Mouse (Mus musculus) CH12.LX (cell line): ENCODE results near the gene Rabggta. TPM values are rescaled to one million over a fixed set of nuclear protein-coding genes. Genes with fewer than 3 reads are reported as not detected.

Source experiments
- DNase-seq: peaks from one replicate; pipeline ENCODE4 v3.0.0-alpha.2; 2013; ENCODE audit errors: extremely low read depth
- H3K27ac ChIP-seq: 2 replicates; pipeline ENCODE4 v1.5.1; 2012; ENCODE audit warnings: low read depth, mild to moderate bottlenecking, control low read depth, moderate library complexity; ENCODE audit not compliant: insufficient read depth
- H3K27me3 ChIP-seq: replicated peaks from 2 replicates; pipeline ENCODE3; 2012; ENCODE audit warnings: inconsistent platforms
- H3K36me3 ChIP-seq, 2 experiments: replicated peaks in 1 of 2; 2 replicates each; pipeline versions ENCODE3 to v1.6.1; 2012; ENCODE audit warnings: inconsistent platforms in 1 of 2, low read length in 1 of 2, mild to moderate bottlenecking in 1 of 2, mixed read lengths in 1 of 2, moderate library complexity in 1 of 2; ENCODE audit not compliant: control insufficient read depth in 1 of 2, insufficient read depth in 1 of 2
- H3K4me1 ChIP-seq, 2 experiments: 2 replicates each; pipeline ENCODE4 v1.6.1; 2012; ENCODE audit warnings: inconsistent platforms in 1 of 2, moderate library complexity in 1 of 2; ENCODE audit not compliant: insufficient read depth in 2 of 2, control insufficient read depth in 1 of 2
- H3K4me2 ChIP-seq: 2 replicates; pipeline ENCODE4 v1.6.1; 2012; ENCODE audit warnings: low read depth, mild to moderate bottlenecking, control low read depth; ENCODE audit not compliant: poor library complexity, insufficient read depth, severe bottlenecking
- H3K4me3 ChIP-seq, 3 experiments: fragments of 150-350 bp in 1 of 3; sonication (generic) in 1 of 3; replicated peaks in 1 of 3; 2 replicates each; pipeline versions ENCODE3 to v1.5.1; 2011 to 2012; ENCODE audit warnings: low read depth in 2 of 3, low read length in 2 of 3, mild to moderate bottlenecking in 2 of 3, moderate library complexity in 2 of 3, control low read depth in 1 of 3, improper control_type of control experiment in 1 of 3, inconsistent platforms in 1 of 3, mixed read lengths in 1 of 3; ENCODE audit not compliant: poor library complexity in 1 of 3
- H3K79me2 ChIP-seq: replicated peaks from 2 replicates; pipeline ENCODE4 v1.6.1; 2012; ENCODE audit warnings: mild to moderate bottlenecking, moderate library complexity; ENCODE audit not compliant: control insufficient read depth, poor library complexity, insufficient read depth, severe bottlenecking; ENCODE audit errors: extremely low read depth
- H3K9ac ChIP-seq: 2 replicates; pipeline ENCODE4 v1.6.1; 2012; ENCODE audit warnings: low read depth, mild to moderate bottlenecking, control low read depth, moderate library complexity; ENCODE audit not compliant: insufficient read depth
- H3K9me3 ChIP-seq: replicated peaks from 2 replicates; pipeline ENCODE3; 2012; ENCODE audit warnings: low read length, inconsistent platforms, mixed read lengths
- CTCF ChIP-seq, 2 experiments: IDR thresholded peaks in 1 of 2; conservative IDR thresholded peaks in 1 of 2; 2 replicates each; pipeline ENCODE4 v1.5.1; 2011 to 2012; ENCODE audit warnings: low read depth in 2 of 2, low read length in 2 of 2, improper control_type of control experiment in 1 of 2, inconsistent platforms in 1 of 2, mild to moderate bottlenecking in 1 of 2, moderate library complexity in 1 of 2
- EP300 ChIP-seq: IDR thresholded peaks from 2 replicates; pipeline ENCODE4 v1.6.1; 2011; ENCODE audit warnings: low read length, improper control_type of control experiment
- GABPA ChIP-seq: IDR thresholded peaks from 2 replicates; pipeline ENCODE4 v1.6.1; 2012; ENCODE audit warnings: low read depth, low read length, improper control_type of control experiment, inconsistent platforms; ENCODE audit not compliant: insufficient replicate concordance
- HCFC1 ChIP-seq: IDR thresholded peaks from 2 replicates; pipeline ENCODE4 v1.6.1; 2012; ENCODE audit warnings: low read depth, mild to moderate bottlenecking, inconsistent platforms, low read length, improper control_type of control experiment
- JUN ChIP-seq: IDR thresholded peaks from 2 replicates; pipeline ENCODE4 v1.6.1; 2011; ENCODE audit warnings: low read depth, mild to moderate bottlenecking, low read length, improper control_type of control experiment, moderate library complexity; ENCODE audit not compliant: insufficient read depth
- JUND ChIP-seq: conservative IDR thresholded peaks from 2 replicates; pipeline ENCODE4 v1.6.1; 2011; ENCODE audit warnings: low read depth, low read length, improper control_type of control experiment
- MEF2A ChIP-seq: IDR thresholded peaks from 2 replicates; pipeline ENCODE4 v1.6.1; 2014; ENCODE audit warnings: low read depth, mild to moderate bottlenecking, inconsistent platforms, low read length, improper control_type of control experiment, borderline replicate concordance
- MXI1 ChIP-seq: IDR thresholded peaks from 2 replicates; pipeline ENCODE4 v1.6.1; 2011; ENCODE audit warnings: mild to moderate bottlenecking, low read depth, low read length, improper control_type of control experiment
- NELFE ChIP-seq: IDR thresholded peaks from 2 replicates; pipeline ENCODE4 v1.6.1; 2011; ENCODE audit warnings: low read depth, low read length, improper control_type of control experiment
- PAX5 ChIP-seq: IDR thresholded peaks from 2 replicates; pipeline ENCODE4 v1.6.1; 2012; ENCODE audit warnings: low read length, inconsistent platforms, mixed read lengths
- SIN3A ChIP-seq: IDR thresholded peaks from 2 replicates; pipeline ENCODE4 v1.6.1; 2012; ENCODE audit warnings: low read length, improper control_type of control experiment, inconsistent platforms
- SMC3 ChIP-seq: IDR thresholded peaks from 2 replicates; pipeline ENCODE4 v1.6.1; 2011; ENCODE audit warnings: low read depth, low read length, improper control_type of control experiment
- USF2 ChIP-seq: conservative IDR thresholded peaks from 2 replicates; pipeline ENCODE4 v1.6.1; 2011; ENCODE audit warnings: low read depth, low read length, improper control_type of control experiment
- ZNF384 ChIP-seq: IDR thresholded peaks from 2 replicates; pipeline ENCODE4 v1.6.1; 2012; ENCODE audit warnings: low read depth, low read length, improper control_type of control experiment, inconsistent platforms
- dilution Hi-C: fragments of 300-500 bp; cut with MboI; formaldehyde crosslinking; loops from 2 replicates; pipeline ENCODE4 v1.14.3; 2020; ENCODE audit warnings: low sequenced_read_pairs; ENCODE audit not compliant: extremely low pct_unique_long_range_greater_than_20kb, extremely low pct_ligation_motif_present
- in situ Hi-C: fragments of 300-500 bp; cut with MboI; formaldehyde crosslinking; loops from 3 replicates; pipeline ENCODE4 v1.14.3; 2019; ENCODE audit warnings: low sequenced_read_pairs, low pct_ligation_motif_present, low pct_unique_long_range_greater_than_20kb, mixed read lengths
- polyA plus RNA-seq: library from polyadenylated mRNA; unstranded; fragments of >175 nt; gene quantifications from 2 replicates; pipeline ENCODE4 v1.2.1, GENCODE M21; 2012; ENCODE audit warnings: low read depth; ENCODE audit not compliant: insufficient read length
- total RNA-seq, 2 experiments: library from RNA; depleted of rRNA; stranded (reverse); fragments of 300-350 nt in 1 of 2; fragments of >200 nt in 1 of 2; gene quantifications; 2 replicates each; pipeline ENCODE4 v1.2.3; 2012 to 2014

Rabggta gene
- total and polyA plus RNA-seq, 3 experiments = 13.9 to 21.9 (median 16.2) TPM

GRCm38 (mm10) chr14:55713729-55714122 is 8.3 kb downstream of the Rabggta start, which contains the start of gene Tgm1:
TSS of gene Tgm1 (minus strand) at chr14:55713926.
- dilution Hi-C loops = no loop called here
- no peak for DNase-seq
- H3K27me3 ChIP-seq = peaks cover 2% of the 10 kb centered on the region
- no peak within 1 kb of the TSS for H3K9ac ChIP-seq
- H3K4me1 ChIP-seq = no peaks in the 10 kb centered on the region
- no peak within 1 kb of the TSS for H3K4me2 ChIP-seq
- no peaks in the 10 kb centered on the region for H3K9me3 ChIP-seq
- no peak within 1 kb of the TSS for H3K4me3 ChIP-seq
- H3K27ac ChIP-seq = no peak within 1 kb of the TSS
- in situ Hi-C loops = no loop called here
- H3K79me2 ChIP-seq = no peaks in the 10 kb centered on the region
- TF ChIP-seq EP300 = no peak
- TF ChIP-seq SIN3A = no peak
- TF ChIP-seq USF2 = no peak
- TF ChIP-seq PAX5 = no peak
- TF ChIP-seq SMC3 = no peak
- TF ChIP-seq HCFC1 = no peak
- TF ChIP-seq JUN = no peak
- no peak for TF ChIP-seq MXI1
- TF ChIP-seq ZNF384 = no peak
- no peak for TF ChIP-seq JUND
- peaks cover 22 to 28% of the 10 kb centered on the region in 2 experiments for H3K36me3 ChIP-seq

GRCm38 (mm10) chr14:55713007-55713728 is 8.9 kb downstream of the Rabggta start:
- Histone ChIP-seq H3K36me3 (peaks cover 17 to 22% of the 10 kb centered on the region in 2 experiments), H3K27me3 (peaks cover 2% of the 10 kb centered on the region), H3K4me3 (no peak overlapping the region), H3K4me1 (no peaks in the 10 kb centered on the region), H3K27ac (no peak overlapping the region), H3K4me2 (no peak overlapping the region), H3K9me3 (no peaks in the 10 kb centered on the region), H3K79me2 (no peaks in the 10 kb centered on the region), H3K9ac (no peak overlapping the region)
- in situ Hi-C loops (no loop called here), dilution Hi-C loops (no loop called here)
- no peak for DNase-seq
- TF ChIP-seq MEF2A (no peak), CTCF (conservative IDR thresholded peaks at IDR 0.05 in 1 of 2, IDR thresholded peaks at IDR 0.05 in 1 of 2; ENCODE audit: low read depth in 2 of 2, low read length in 2 of 2) (no peak), HCFC1 (no peak), GABPA (no peak), NELFE (no peak)
